Mouse (Mus musculus): ENCODE results near the gene Col5a1. TPM values are rescaled to one million over a fixed set of nuclear protein-coding genes. Genes with fewer than 3 reads are reported as not detected.

The Col5a1 gene
- total and polyA plus RNA-seq, 3 experiments = 31.1 to 75.5 TPM; not detected in 1

- Histone ChIP-seq H3K79me2 (ENCODE audit: control insufficient read depth, insufficient read depth, low read length, poor library complexity) (no peaks in the 10 kb centered on the region), H3K4me1 (ENCODE audit: control insufficient read depth in 1 of 2, insufficient read depth in 2 of 2, low read length in 2 of 2) (no peaks in the 10 kb centered on the region), H3K27ac (ENCODE audit: control insufficient read depth, low read depth, low read length) (no peak overlapping the region), H3K27me3 (ENCODE audit: control insufficient read depth in 1 of 2, insufficient read depth in 2 of 2, low read length in 2 of 2) (no peaks in the 10 kb centered on the region; a peak in 1 of 4 replicates), H3K4me3 (ENCODE audit: control insufficient read depth in 1 of 2, insufficient read depth in 1 of 2, low read depth in 2 of 2, low read length in 2 of 2) (no peak overlapping the region), H3K36me3 (ENCODE audit: control insufficient read depth in 1 of 2, insufficient read depth in 2 of 2, low read length in 2 of 2) (no peaks in the 10 kb centered on the region), H3K9ac (ENCODE audit: control insufficient read depth, low read depth, low read length, poor library complexity, severe bottlenecking) (no peak overlapping the region), H3K9me3 (replicated peaks; ENCODE audit: insufficient read depth, low read length) (no peaks in the 10 kb centered on the region)
- TF ChIP-seq SMC3 (IDR thresholded peaks at IDR 0.05; ENCODE audit: low read depth, low read length) = no peak
- TF ChIP-seq GATA1 (IDR thresholded peaks at IDR 0.05; ENCODE audit: low read depth, low read length) = no peak
- TF ChIP-seq HCFC1 (IDR thresholded peaks at IDR 0.05; ENCODE audit: low read depth, low read length) = no peak
- TF ChIP-seq MYC (IDR thresholded peaks at IDR 0.05; ENCODE audit: low read depth, low read length) = no peak
- TF ChIP-seq TBP (IDR thresholded peaks at IDR 0.05; ENCODE audit: low read depth, low read length) = no peak
- no peak for TF ChIP-seq POLR2AphosphoS5 (IDR thresholded peaks at IDR 0.05; ENCODE audit: borderline replicate concordance, low read depth, low read length)
- no peak for TF ChIP-seq UBTF (IDR thresholded peaks at IDR 0.05; ENCODE audit: borderline replicate concordance, insufficient read depth, low read depth, low read length)
- no peak for TF ChIP-seq USF1 (IDR thresholded peaks at IDR 0.05; ENCODE audit: low read depth, low read length)
- no peak for TF ChIP-seq CTCF (IDR thresholded peaks at IDR 0.05 in 2 of 3, conservative IDR thresholded peaks at IDR 0.05 in 1 of 3; ENCODE audit: control insufficient read depth in 1 of 3, insufficient read depth in 1 of 3, low read depth in 2 of 3, low read length in 3 of 3, poor library complexity in 1 of 3, severe bottlenecking in 1 of 3)
- TF ChIP-seq POLR2AphosphoS2 (IDR thresholded peaks at IDR 0.05; ENCODE audit: low read length) = no peak
- no peak for TF ChIP-seq RCOR1 (IDR thresholded peaks at IDR 0.05; ENCODE audit: low read depth, low read length)
- no peak for TF ChIP-seq MAX (IDR thresholded peaks at IDR 0.05; ENCODE audit: low read length)
- no peak for TF ChIP-seq MAZ (IDR thresholded peaks at IDR 0.05; ENCODE audit: low read depth, low read length)
- TF ChIP-seq ZMIZ1 (IDR thresholded peaks at IDR 0.05; ENCODE audit: low read depth, low read length) = no peak
- TF ChIP-seq ELF1 (IDR thresholded peaks at IDR 0.05; ENCODE audit: low read depth, low read length) = no peak
- no peak for TF ChIP-seq CHD1 (IDR thresholded peaks at IDR 0.05; ENCODE audit: low read depth, low read length)
- DNase-seq (ENCODE audit: low read depth, low spot score) = no peak
Observed at GRCm38 (mm10) chr2:27954924-27955323, 68.7 kb downstream of the Col5a1 start.

DNA sequence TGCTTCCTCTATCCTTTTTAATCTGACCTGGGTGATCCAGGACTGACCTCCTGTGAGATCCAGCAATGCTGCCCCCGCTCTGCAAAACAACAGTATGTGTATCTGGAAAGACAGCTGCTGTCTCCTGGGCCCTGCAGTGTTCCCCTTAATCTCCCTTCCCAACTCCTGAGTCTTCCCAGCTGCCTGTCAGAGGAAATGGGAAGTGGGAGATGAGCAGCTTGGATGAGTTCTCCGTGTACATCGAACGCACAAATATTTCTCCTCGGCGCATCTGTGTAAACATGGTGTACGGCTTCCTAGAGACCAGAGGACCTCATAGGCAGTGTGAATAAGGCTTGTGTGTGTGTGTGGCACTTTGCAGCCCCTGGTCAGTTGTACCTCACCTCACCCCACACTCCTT, 70.5 kb downstream of the Col5a1 start:
- TF ChIP-seq POLR2A (IDR thresholded peaks at IDR 0.05; ENCODE audit: control insufficient read depth in 1 of 2, insufficient read depth in 1 of 2, low read depth in 1 of 2, low read length in 2 of 2, poor library complexity in 1 of 2) (no peak), CTCF (IDR thresholded peaks at IDR 0.05 in 2 of 3, conservative IDR thresholded peaks at IDR 0.05 in 1 of 3; ENCODE audit: control insufficient read depth in 1 of 3, insufficient read depth in 1 of 3, low read depth in 2 of 3, low read length in 3 of 3, poor library complexity in 1 of 3, severe bottlenecking in 1 of 3) (no peak), GABPA (IDR thresholded peaks at IDR 0.05; ENCODE audit: low read depth, low read length) (no peak), MAZ (IDR thresholded peaks at IDR 0.05; ENCODE audit: low read depth, low read length) (no peak), USF1 (IDR thresholded peaks at IDR 0.05; ENCODE audit: low read depth, low read length) (no peak), ZKSCAN1 (IDR thresholded peaks at IDR 0.05; ENCODE audit: low read depth, low read length) (no peak), MAFK (IDR thresholded peaks at IDR 0.05; ENCODE audit: borderline replicate concordance, low read depth, low read length) (no peak), POLR2AphosphoS5 (IDR thresholded peaks at IDR 0.05; ENCODE audit: borderline replicate concordance, low read depth, low read length) (no peak), NRF1 (IDR thresholded peaks at IDR 0.05; ENCODE audit: insufficient read depth, low read depth, low read length, poor library complexity, severe bottlenecking) (no peak), TBP (IDR thresholded peaks at IDR 0.05; ENCODE audit: low read depth, low read length) (no peak), POLR2AphosphoS2 (IDR thresholded peaks at IDR 0.05; ENCODE audit: low read length) (no peak), BHLHE40 (IDR thresholded peaks at IDR 0.05; ENCODE audit: borderline replicate concordance, low read depth, low read length) (no peak), HCFC1 (IDR thresholded peaks at IDR 0.05; ENCODE audit: low read depth, low read length) (no peak), NELFE (IDR thresholded peaks at IDR 0.05; ENCODE audit: low read depth, low read length) (no peak), ZC3H11A (IDR thresholded peaks at IDR 0.05; ENCODE audit: low read depth, low read length) (no peak)
- Histone ChIP-seq H3K27ac (ENCODE audit: control insufficient read depth, low read depth, low read length) (no peak overlapping the region), H3K9ac (ENCODE audit: control insufficient read depth, low read depth, low read length, poor library complexity, severe bottlenecking) (no peak overlapping the region), H3K36me3 (ENCODE audit: control insufficient read depth in 1 of 2, insufficient read depth in 2 of 2, low read length in 2 of 2) (no peaks in the 10 kb centered on the region), H3K9me3 (replicated peaks; ENCODE audit: insufficient read depth, low read length) (no peaks in the 10 kb centered on the region), H3K27me3 (ENCODE audit: control insufficient read depth in 1 of 2, insufficient read depth in 2 of 2, low read length in 2 of 2) (no peaks in the 10 kb centered on the region; a peak in 1 of 4 replicates), H3K4me1 (ENCODE audit: control insufficient read depth in 1 of 2, insufficient read depth in 2 of 2, low read length in 2 of 2) (no peaks in the 10 kb centered on the region), H3K4me3 (ENCODE audit: control insufficient read depth in 1 of 2, insufficient read depth in 1 of 2, low read depth in 2 of 2, low read length in 2 of 2) (no peak overlapping the region), H3K79me2 (ENCODE audit: control insufficient read depth, insufficient read depth, low read length, poor library complexity) (no peaks in the 10 kb centered on the region)
- DNase-seq (ENCODE audit: low read depth, low spot score) = no peak
